Mouse (Mus musculus): Measurements from ENCODE around the gene Auh.

DNA sequence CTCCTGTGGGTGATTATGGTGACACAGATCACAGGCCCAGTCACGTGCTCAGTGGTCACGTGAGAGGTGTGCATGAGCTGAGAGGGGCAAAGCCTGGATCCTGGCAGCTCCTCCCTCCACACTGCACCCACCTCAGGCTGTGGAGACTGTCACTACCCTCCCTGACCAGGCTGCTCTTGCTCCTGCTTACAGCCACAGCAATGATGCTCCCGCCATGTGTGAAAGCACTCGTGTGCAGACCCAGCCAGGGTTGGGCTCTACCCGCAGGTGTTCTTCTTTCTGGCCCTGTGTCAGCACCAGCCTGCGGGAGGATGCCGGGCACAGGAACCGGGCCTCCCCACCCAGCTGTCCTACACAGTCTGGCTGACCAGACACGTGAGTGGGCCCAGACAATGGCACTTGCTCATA is 80.1 kb downstream of the Auh start:
- no peak for TF ChIP-seq CTCF (IDR thresholded peaks at IDR 0.05; ENCODE audit: insufficient read depth, low read length)
- TF ChIP-seq POLR2A (IDR thresholded peaks at IDR 0.05; ENCODE audit: borderline replicate concordance, extremely low read depth, low read depth, low read length) = no peak

Measured in lung, adult 2 months (tissue).